Mouse (Mus musculus) E14TG2a.4 (cell line): Measurements from ENCODE around the gene Igf1r.

Experiments
- CTCF ChIP-seq: conservative IDR thresholded peaks from 2 replicates; pipeline ENCODE4 v1.5.1; 2014; ENCODE audit warnings: low read length
- POU5F1 ChIP-seq: IDR thresholded peaks from 2 replicates; pipeline ENCODE4 v1.6.1; 2014; ENCODE audit warnings: low read length, borderline replicate concordance

DNA sequence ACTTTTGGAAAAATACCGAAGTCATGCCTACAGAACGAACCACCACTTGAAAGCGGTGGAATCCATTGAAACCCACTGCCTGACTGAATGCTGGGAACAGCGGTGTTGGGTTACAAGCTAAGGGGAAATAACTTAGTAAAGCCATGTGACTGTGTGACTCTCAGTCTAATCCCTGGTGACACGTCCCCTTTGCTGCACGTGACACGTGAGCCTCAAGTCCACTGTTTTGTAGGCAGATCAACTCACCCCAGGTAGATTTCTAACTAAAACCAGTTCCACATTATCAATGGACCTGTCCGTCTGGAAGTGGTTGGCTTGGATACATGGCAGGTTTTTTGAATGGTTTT, 120.8 kb downstream of the Igf1r start:
- TF ChIP-seq CTCF (no peak), POU5F1 (no peak)
